Mouse (Mus musculus): Measurements from ENCODE around the gene Mib2.
"Not testable (repeated sequence)": the region's sequence is repeated elsewhere in the genome, so short reads cannot be mapped to it uniquely, and the experiment has no call there.

The Mib2 gene

DNA sequence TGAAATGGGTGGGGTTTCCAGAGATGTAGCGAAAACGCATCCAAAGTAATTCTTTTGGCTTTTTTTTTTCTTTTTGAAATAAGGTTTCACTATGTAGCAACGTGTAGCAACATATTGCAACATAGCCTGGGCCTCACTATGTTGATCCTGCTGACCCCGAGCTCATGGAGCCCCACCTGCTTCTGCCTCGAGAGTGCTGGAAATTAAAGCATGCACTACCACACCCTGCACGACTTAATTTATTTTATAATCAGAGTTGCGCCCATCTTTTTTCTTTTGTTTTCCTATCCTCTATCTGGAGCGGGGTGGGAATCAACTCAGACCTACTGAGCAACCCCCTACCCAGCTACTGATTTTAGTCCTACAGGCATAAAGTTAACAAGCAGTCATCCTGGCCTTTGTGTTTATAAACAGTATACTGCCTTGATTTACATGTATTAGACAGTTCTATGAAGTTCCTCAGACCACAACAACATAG lies 639 bp upstream of the Mib2 start:
- DNase-seq: no peak

- no peak for DNase-seq
These were observed 2.1 kb downstream of the Mib2 start for GRCm38 (mm10) chr4:155666903-155667302.

DNA sequence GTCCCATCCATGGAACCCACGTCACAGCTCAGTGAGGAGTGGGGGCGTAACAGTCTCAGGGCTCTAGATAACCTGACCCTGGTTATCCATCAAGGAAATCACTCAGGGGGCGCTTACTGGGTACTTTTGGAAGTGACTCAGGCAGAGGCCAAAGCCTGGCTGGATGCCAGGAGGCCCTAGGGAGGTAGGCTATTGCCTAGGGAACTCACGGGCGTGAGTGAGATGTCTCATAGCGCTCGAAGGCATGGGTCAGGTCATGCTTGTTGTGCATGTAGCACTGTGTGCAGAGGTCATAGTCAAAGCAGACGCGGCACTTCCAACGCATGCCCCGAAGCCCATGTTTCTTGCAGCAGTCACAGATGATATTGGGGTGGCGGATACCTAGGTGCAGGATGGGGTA lies 8.4 kb downstream of the Mib2 start:
- DNase-seq: no peak

DNA sequence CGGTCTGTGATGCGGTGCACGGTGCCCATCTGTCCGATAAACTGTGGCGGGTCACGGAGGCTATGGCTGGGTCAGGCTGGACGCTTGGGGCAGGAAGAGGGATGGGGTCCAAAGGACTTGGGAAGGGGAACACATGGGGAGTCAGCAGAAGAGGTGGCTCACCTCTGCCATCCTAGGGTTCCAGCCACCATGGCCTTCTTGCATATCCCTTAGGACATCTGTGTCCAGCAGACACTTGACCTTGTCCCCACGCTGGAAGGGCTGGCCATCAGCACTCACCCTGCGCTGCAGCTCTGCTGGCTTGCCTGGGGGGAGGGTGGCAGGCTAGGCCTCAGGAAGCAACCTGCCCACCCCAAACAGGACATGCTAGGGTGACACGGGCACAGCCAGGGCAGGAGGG lies 10.0 kb downstream of the Mib2 start:
- no peak for DNase-seq

DNA sequence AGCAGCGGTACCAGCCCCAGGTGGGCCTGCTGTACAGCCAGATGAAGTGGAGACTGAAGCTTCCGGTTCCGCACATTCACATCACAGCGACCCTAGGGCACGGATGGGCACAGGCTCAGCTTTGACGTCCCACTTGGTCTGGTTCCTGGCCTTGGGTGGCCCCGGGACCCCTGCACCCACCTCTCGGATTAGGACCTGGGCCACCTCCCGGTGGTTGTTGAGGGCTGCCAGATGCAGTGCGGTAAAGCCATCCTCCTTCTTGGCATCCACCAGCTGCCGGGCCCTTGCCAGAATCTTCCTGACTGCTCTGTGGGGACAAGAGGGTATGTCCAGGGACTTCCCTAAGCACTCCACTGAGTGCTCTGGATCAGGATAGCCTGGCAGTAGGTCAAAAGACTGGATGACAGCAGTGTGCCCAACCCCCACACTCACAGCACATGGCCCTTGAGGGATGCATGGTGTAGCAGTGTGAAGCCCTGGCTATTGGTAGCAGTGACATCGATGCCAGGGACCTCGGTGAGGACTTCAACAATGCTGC lies 12.7 kb downstream of the Mib2 start:
- no peak for DNase-seq

- peak; percentile 61 for DNase-seq
These were observed 14.3 kb downstream of the Mib2 start for GRCm38 (mm10) chr4:155654456-155655298.

DNA sequence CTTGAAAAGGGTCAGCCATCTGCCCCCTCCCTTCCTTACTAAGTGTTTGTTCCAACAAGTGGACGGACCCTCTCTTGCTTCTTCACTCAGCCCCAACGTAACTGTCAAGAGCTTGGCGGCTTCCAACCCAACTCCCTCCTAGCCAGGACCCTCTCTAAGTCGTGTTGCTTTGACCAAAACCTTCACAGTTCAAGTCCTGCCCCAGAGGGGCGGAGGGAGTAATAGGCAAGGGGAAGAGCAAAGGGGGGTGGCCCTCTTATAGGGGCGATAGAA lies 14.9 kb downstream of the Mib2 start:
- DNase-seq: no peak

- DNase-seq: peak; percentile 32
These were observed 15.4 kb downstream of the Mib2 start for GRCm38 (mm10) chr4:155653451-155654182.

- DNase-seq: peak; percentile 62
These were observed 15.9 kb downstream of the Mib2 start, which contains the start of gene Mmp23 for GRCm38 (mm10) chr4:155653086-155653450. TSS of gene Mmp23 (minus strand) at chr4:155653384.

DNA sequence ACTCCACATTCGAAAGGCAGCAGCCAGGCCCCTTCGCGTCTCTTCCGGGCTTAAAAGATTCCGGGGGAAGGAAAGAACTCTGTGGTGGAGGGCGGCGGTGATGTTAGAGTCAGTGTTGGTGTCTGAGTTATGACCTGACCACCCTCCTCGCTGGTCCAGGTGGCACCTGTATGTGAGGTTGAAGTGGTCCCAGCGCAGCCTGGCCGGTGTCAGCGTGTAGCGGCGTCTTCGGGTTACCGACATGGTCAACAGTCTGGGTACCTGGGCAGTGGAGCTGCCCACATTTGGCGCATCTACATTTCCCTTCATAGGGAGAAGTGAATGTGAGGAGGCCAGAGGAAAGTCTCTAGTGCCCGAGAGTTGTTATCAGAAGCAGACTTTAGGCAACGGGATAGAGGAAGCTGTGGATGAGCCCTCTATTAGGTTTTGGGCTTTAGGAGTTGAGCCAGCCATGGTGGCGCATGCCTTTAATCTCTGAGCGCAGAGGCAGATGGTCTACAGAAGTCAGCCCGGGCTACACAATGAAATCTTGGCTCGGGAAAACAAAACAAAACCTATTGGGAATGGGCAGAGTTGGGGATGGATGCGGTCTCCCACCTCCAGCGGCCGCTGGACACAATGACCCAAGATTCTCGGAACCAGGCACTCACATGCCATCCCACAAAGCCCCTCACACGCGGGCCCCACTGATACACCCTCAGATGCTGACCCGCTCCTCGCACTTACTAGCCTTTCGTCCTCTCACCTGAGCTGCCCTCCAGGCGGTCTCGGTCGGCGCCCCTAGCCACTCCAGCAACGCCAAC lies 16.5 kb downstream of the Mib2 start:
- no peak for DNase-seq

DNA sequence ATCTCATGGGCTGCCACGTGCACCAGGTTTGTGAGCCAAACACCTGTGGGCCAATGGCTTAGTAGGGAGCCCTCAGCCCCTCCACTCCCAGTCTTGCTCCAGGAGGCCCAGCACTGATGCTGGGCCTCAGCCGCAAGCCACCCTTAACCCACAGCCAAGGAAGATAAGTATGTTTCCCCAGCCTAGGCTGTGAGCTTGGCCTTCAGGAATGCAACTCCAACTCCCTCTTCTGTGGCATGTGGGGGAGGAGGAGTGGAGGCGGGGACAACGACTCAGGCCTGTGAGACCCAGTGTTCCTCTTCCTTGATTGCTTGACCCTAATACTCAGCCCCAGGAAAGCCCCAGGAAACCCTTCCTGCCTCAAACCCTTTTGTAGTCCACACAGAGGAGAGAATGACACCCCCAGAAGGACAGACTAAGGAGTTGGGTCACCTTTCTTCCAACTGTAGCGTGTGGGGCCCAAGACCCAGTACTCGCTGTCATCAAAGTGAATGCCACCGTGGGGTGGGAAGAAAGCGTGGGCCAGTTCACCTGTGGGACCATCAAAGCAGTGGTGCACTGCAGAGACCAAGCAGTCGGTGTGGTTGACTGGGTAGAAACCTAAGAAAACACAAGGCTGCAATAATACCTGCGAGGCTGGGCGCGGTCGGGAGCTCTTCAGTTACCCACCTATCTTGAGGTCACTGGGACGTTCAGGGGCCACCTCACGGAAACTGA lies 17.3 kb downstream of the Mib2 start:
- DNase-seq: peak; percentile 59

DNA sequence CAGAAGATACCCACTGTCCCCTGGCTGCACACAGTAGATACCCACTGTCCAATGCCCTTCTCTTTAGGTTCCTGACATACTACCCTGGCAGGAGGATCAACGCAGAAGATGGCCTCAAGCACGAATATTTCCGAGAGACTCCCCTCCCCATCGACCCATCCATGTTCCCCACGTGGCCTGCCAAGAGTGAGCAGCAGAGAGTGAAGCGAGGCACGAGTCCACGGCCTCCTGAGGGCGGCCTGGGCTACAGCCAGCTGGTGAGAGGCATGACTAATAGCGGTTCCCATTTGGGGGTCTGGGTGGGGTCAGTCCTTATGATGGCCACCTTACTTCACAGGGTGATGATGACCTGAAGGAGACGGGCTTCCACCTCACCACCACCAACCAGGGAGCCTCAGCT lies 19.6 kb downstream of the Mib2 start:
- DNase-seq: no peak

GRCm38 (mm10) chr4:155645721-155646120 lies 23.3 kb downstream of the Mib2 start:
- DNase-seq: no peak

DNA sequence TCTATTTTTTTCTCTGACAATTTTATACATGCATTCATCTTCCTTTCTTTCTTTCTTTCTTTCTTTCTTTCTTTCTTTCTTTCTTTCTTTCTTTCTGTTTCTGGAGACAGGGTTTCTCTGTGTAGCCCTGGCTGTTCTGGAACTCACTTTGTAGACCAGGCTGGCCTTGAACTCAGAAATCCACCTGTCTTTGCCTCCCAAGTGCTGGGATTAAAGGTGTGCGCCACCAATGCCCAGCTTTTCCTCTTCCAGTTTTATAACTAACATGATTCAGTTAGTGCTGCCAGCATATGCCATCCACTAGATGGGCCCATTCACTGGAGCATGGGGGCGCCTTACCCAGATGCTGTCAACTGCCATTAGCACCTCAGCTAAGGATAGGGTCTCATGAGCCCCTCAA lies 23.7 kb downstream of the Mib2 start, which contains the start of gene Gm10563:
Gm10563 (minus strand) TSS at position 101 of the 400 bp plus-strand sequence.
- DNase-seq: not testable (repeated sequence)

DNA sequence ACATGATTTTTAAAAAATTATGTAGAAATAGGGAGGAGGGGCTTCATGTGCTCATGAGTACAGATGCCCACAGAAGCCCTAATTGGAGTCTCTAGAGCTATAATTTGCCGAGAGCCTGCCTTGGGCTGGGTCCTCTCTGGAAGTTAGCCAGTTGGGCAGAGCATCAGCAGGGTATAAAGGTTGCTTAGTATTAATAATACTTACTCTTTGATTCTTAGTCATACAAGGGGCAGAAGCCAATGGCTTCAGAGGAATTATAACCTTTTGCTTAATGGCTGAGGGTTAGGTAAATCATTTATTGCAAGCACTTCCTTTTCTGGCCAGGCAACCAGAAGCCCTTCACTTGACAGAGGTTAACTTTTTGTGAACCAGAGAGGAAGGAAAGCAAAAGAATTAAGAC lies 25.5 kb downstream of the Mib2 start:
- peak; percentile 44 for DNase-seq

- DNase-seq: no peak
These were observed 33.1 kb downstream of the Mib2 start for GRCm38 (mm10) chr4:155635766-155636499.

DNA sequence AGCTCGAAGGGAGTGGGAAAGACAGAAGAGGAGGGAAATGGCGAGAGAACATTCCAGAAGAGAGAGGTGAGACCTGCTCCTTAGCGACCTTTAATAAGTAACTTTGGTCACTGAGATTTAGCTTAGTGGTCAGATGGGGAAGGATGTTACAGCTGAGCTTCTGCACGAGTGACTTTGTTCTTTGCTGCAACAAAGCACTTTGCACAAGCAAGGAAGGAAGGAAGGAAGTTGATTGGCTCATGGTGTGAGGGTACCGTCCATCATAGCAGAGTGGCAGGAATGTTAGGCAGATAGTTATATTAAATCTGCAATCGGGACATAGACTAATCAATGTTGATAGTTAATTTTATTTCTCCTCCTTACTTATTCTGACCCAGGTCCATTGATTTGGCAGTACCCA lies 38.7 kb downstream of the Mib2 start:
- no peak for DNase-seq

DNA sequence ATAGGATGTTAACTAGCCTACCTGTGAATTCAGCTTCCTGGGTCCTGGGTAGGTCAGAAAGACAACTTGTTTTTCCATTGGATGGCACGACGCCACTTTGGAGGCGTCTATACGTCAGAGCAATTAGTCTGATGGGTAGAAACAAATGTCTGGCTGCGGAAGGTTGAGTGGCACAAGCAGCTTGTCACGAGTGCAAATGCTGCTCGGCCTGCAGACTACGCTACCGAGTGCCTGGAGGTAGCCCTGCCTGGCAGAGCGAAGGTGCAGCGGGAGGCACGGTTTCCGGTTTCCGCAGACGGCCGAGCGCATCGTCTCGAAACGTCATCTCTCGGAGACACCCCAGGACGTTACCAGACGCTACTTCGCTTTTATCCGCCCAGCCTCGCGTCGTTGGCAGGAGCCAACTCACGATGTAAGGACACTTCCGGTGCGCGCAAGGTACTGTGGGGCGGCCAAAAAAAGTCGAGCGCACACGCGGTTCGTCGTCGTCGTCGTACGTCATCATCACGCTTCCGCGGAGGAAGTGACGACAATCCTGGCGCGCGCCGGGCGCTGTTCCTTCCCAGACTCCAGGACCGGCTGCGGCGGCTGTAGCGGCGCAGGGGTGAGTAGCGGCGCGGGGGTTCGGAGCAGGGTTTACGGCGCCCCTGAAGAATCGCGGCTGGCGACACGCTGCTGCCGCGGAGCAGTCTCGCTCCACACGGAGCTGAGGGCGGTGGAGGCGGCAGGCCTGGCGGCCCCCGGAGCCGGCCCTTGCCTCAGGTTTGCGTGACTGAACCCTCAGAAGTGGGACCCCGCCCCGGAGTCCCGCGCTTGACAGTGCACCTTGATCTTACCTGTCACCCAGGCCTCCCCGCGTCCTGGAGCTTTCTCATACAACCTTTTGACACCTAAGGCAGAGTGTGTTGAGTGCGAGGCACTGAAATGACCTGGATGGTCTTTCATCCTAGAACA lies 44.4 kb downstream of the Mib2 start, which contains the start of gene Cdk11b:
Cdk11b (plus strand) TSS at position 517 of the 954 bp plus-strand sequence.
- peak; percentile 98 for DNase-seq

DNA sequence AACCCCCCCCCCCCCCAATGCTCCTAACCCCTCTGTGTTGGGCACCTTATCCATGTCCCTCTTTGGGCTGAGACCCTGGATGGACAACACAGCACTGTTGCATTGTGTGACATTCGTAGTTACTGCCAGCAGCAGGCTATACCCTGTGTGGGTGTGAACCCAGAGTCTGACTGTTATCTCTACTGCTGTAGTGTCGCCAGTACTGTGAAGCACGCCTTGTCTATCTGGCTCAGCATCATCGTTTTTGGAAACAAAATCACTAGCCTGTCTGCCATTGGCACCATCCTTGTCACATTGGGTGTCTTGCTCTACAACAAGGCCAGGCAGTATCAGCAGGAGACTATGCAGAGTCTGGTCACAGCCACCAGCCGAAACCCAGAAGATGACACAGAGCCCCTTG lies 50.7 kb downstream of the Mib2 start:
- no peak for DNase-seq

- no peak for DNase-seq
These were observed 55.7 kb downstream of the Mib2 start for GRCm38 (mm10) chr4:155613264-155613663.
